Mouse (Mus musculus) intestine, embryonic 15.5 days (tissue): ENCODE results near the gene Ccnt1. TPM values are rescaled to one million over a fixed set of nuclear protein-coding genes. Genes with fewer than 3 reads are reported as not detected.

Source experiments
- ATAC-seq: fragments of 200-750 bp; cut with Nextera tagmentation; 2 replicates; pipeline ENCODE4 v1.8.0; 2017; ENCODE audit warnings: moderate TSS enrichment, moderate library complexity
- H3K27ac ChIP-seq: fragments of 300-500 bp; sonication (generic); 2 replicates; pipeline ENCODE4 v1.5.1; 2015; ENCODE audit warnings: mild to moderate bottlenecking, inconsistent platforms
- H3K27me3 ChIP-seq: fragments of 300-500 bp; sonication (generic); replicated peaks from 2 replicates; pipeline ENCODE4 v1.6.1; 2015; ENCODE audit warnings: inconsistent platforms
- H3K36me3 ChIP-seq: fragments of 300-500 bp; sonication (generic); 2 replicates; pipeline ENCODE4 v1.6.1; 2015; ENCODE audit warnings: inconsistent platforms
- H3K4me1 ChIP-seq: fragments of 300-500 bp; sonication (generic); replicated peaks from 2 replicates; pipeline ENCODE4 v1.6.1; 2015; ENCODE audit warnings: inconsistent platforms
- H3K4me2 ChIP-seq: fragments of 300-500 bp; sonication (generic); replicated peaks from 2 replicates; pipeline ENCODE4 v1.6.1; 2015; ENCODE audit warnings: mild to moderate bottlenecking, inconsistent platforms
- H3K4me3 ChIP-seq: fragments of 300-500 bp; sonication (generic); replicated peaks from 2 replicates; pipeline ENCODE4 v1.5.1; 2015; ENCODE audit warnings: inconsistent platforms
- H3K9ac ChIP-seq: fragments of 300-500 bp; sonication (generic); 2 replicates; pipeline ENCODE4 v1.6.1; 2015; ENCODE audit warnings: inconsistent platforms
- H3K9me3 ChIP-seq: fragments of 300-500 bp; sonication (generic); 2 replicates; pipeline ENCODE4 v1.6.1; 2016; ENCODE audit warnings: inconsistent platforms
- WGBS: fragments of 180-500 bp; shearing (Covaris S2); methylation state at CpG from one replicate; pipeline ENCODE4 v1.1.7; 2015; 5-methylcytosine and 5-hydroxymethylcytosine counted together
- polyA plus RNA-seq: library from polyadenylated mRNA; unstranded; fragments of >200 nt; fragmentation: Nextera tagmentation; extraction: Ambion mirVana; gene quantifications from 2 replicates; pipeline ENCODE4 v1.2.1, GENCODE M21; 2015

Gene Ccnt1
- polyA plus RNA-seq: 42.4 and 44.9 TPM in 2 replicates

GRCm38 (mm10) chr15:98570873-98571538 lies at the start of gene Ccnt1, which contains the start of gene 4930415O20Rik:
Ccnt1 (minus strand) TSS chr15:98570923.
4930415O20Rik (plus strand) TSS chr15:98571004.
- peaks cover 9% of the 10 kb centered on the region for H3K4me1 ChIP-seq
- no peak within 1 kb of the TSS for H3K4me2 ChIP-seq
- no peak within 1 kb of the TSS for H3K27ac ChIP-seq
- no peak within 1 kb of the TSS for H3K4me3 ChIP-seq
- H3K9me3 ChIP-seq: no peaks in the 10 kb centered on the region
- no peaks in the 10 kb centered on the region for H3K27me3 ChIP-seq
- H3K9ac ChIP-seq: no peak within 1 kb of the TSS
- H3K36me3 ChIP-seq: no peaks in the 10 kb centered on the region
- ATAC-seq: no peak
- 81% methylated on average over 10 of the region's 10 CpGs for WGBS

- no peaks in the 10 kb centered on the region for H3K36me3 ChIP-seq
- H3K9ac ChIP-seq: no peak overlapping the region
- peaks cover 14% of the 10 kb centered on the region for H3K4me1 ChIP-seq
- peak; percentile 37 for ATAC-seq
- H3K4me2 ChIP-seq: peak overlapping the region; percentile 48
- under 1% methylated on average over 12 of the region's 12 CpGs for WGBS
- H3K27me3 ChIP-seq: no peaks in the 10 kb centered on the region
- H3K9me3 ChIP-seq: no peaks in the 10 kb centered on the region
- peak overlapping the region; percentile 10; the same call in 1 of the 2 replicates for H3K4me3 ChIP-seq
- H3K27ac ChIP-seq: peak overlapping the region; percentile 41; the same call in 1 of the 2 replicates
These were observed 46.4 kb upstream of the Ccnt1 start for GRCm38 (mm10) chr15:98617176-98617537.

- H3K4me3 ChIP-seq: peak overlapping the region; percentile 10
- ATAC-seq: peak; percentile 89
- no peak overlapping the region for H3K9ac ChIP-seq
- H3K4me2 ChIP-seq: peak overlapping the region; percentile 48
- H3K27ac ChIP-seq: peak overlapping the region; percentile 68
- WGBS: 33% methylated on average over 20 of the region's 20 CpGs
- H3K9me3 ChIP-seq: no peaks in the 10 kb centered on the region
- H3K27me3 ChIP-seq: no peaks in the 10 kb centered on the region
- H3K4me1 ChIP-seq: peaks cover 14% of the 10 kb centered on the region
- no peaks in the 10 kb centered on the region for H3K36me3 ChIP-seq
These were observed 45.8 kb upstream of the Ccnt1 start for GRCm38 (mm10) chr15:98616362-98617175.

- Histone ChIP-seq H3K9me3 (no peaks in the 10 kb centered on the region), H3K4me1 (peaks cover 14% of the 10 kb centered on the region), H3K27me3 (no peaks in the 10 kb centered on the region), H3K27ac (no peak overlapping the region), H3K36me3 (no peaks in the 10 kb centered on the region), H3K9ac (no peak overlapping the region), H3K4me3 (no peak overlapping the region), H3K4me2 (peak overlapping the region; percentile 48)
- WGBS: 72% methylated on average over 6 of the region's 6 CpGs
- no peak for ATAC-seq
These were observed 45.0 kb upstream of the Ccnt1 start for GRCm38 (mm10) chr15:98615751-98616150.

GRCm38 (mm10) chr15:98614971-98615370 lies 44.2 kb upstream of the Ccnt1 start:
- H3K27me3 ChIP-seq: no peaks in the 10 kb centered on the region
- H3K36me3 ChIP-seq: no peaks in the 10 kb centered on the region
- no peaks in the 10 kb centered on the region for H3K9me3 ChIP-seq
- 50% methylated on average over 6 of the region's 6 CpGs for WGBS
- ATAC-seq: peak; percentile 57
- peak overlapping the region; percentile 77 for H3K27ac ChIP-seq
- no peak overlapping the region for H3K9ac ChIP-seq
- H3K4me1 ChIP-seq: peaks cover 16% of the 10 kb centered on the region
- peak overlapping the region; percentile 48 for H3K4me2 ChIP-seq
- H3K4me3 ChIP-seq: no peak overlapping the region

GRCm38 (mm10) chr15:98614551-98614950 lies 43.8 kb upstream of the Ccnt1 start:
- H3K27me3 ChIP-seq: no peaks in the 10 kb centered on the region
- WGBS: 41% methylated on average over 9 of the region's 9 CpGs
- H3K27ac ChIP-seq: peak overlapping the region; percentile 77
- H3K9ac ChIP-seq: peak overlapping the region; percentile 33
- H3K9me3 ChIP-seq: no peaks in the 10 kb centered on the region
- H3K4me2 ChIP-seq: peak overlapping the region; percentile 48
- no peak for ATAC-seq
- no peaks in the 10 kb centered on the region for H3K36me3 ChIP-seq
- peaks cover 16% of the 10 kb centered on the region for H3K4me1 ChIP-seq
- no peak overlapping the region for H3K4me3 ChIP-seq

GRCm38 (mm10) chr15:98612229-98612628 lies 41.5 kb upstream of the Ccnt1 start:
- ATAC-seq: no peak
- Histone ChIP-seq H3K4me1 (peaks cover 24% of the 10 kb centered on the region), H3K36me3 (no peaks in the 10 kb centered on the region), H3K9me3 (no peaks in the 10 kb centered on the region), H3K27me3 (no peaks in the 10 kb centered on the region), H3K27ac (no peak overlapping the region), H3K4me3 (no peak overlapping the region), H3K9ac (no peak overlapping the region), H3K4me2 (no peak overlapping the region)
- 94% methylated on average over 3 of the region's 3 CpGs for WGBS

GRCm38 (mm10) chr15:98610131-98610633 lies 39.5 kb upstream of the Ccnt1 start:
- peak; percentile 25 for ATAC-seq
- WGBS: 4% methylated on average over 12 of the region's 12 CpGs

GRCm38 (mm10) chr15:98609331-98610130 lies 38.8 kb upstream of the Ccnt1 start, which contains the start of gene Adcy6:
Adcy6 (minus strand) TSS chr15:98610076.
- H3K4me1 ChIP-seq: peaks cover 31% of the 10 kb centered on the region
- peak; percentile 83 for ATAC-seq
- peak within 1 kb of the TSS; percentile 91 for H3K9ac ChIP-seq
- peak within 1 kb of the TSS; percentile 90 for H3K4me2 ChIP-seq
- H3K27ac ChIP-seq: peak within 1 kb of the TSS; percentile 95
- H3K36me3 ChIP-seq: peaks cover under 1% of the 10 kb centered on the region; the same call in 1 of the 2 replicates
- H3K4me3 ChIP-seq: peak within 1 kb of the TSS; percentile 79
- no peaks in the 10 kb centered on the region for H3K27me3 ChIP-seq
- H3K9me3 ChIP-seq: no peaks in the 10 kb centered on the region
- WGBS: under 1% methylated on average over 71 of the region's 75 CpGs

More at GRCm38 (mm10) chr15:98610131-98610633, 39.5 kb upstream of the Ccnt1 start:
- H3K9ac ChIP-seq: peak overlapping the region; percentile 91
- no peaks in the 10 kb centered on the region for H3K27me3 ChIP-seq
- no peaks in the 10 kb centered on the region for H3K36me3 ChIP-seq
- H3K27ac ChIP-seq: peak overlapping the region; percentile 95
- no peaks in the 10 kb centered on the region for H3K9me3 ChIP-seq
- H3K4me1 ChIP-seq: peaks cover 35% of the 10 kb centered on the region
- peak overlapping the region; percentile 79 for H3K4me3 ChIP-seq
- peak overlapping the region; percentile 90 for H3K4me2 ChIP-seq

GRCm38 (mm10) chr15:98608784-98609250 lies 38.1 kb upstream of the Ccnt1 start:
- peak; percentile 44 for ATAC-seq
- peak overlapping the region; percentile 90 for H3K4me2 ChIP-seq
- H3K36me3 ChIP-seq: peaks cover 8% of the 10 kb centered on the region
- peaks cover 33% of the 10 kb centered on the region for H3K4me1 ChIP-seq
- no peaks in the 10 kb centered on the region for H3K27me3 ChIP-seq
- H3K27ac ChIP-seq: peak overlapping the region; percentile 95
- peak overlapping the region; percentile 79 for H3K4me3 ChIP-seq
- peak overlapping the region; percentile 91 for H3K9ac ChIP-seq
- H3K9me3 ChIP-seq: no peaks in the 10 kb centered on the region
- WGBS: 2% methylated on average over 12 of the region's 26 CpGs

- peak overlapping the region; percentile 79 for H3K4me3 ChIP-seq
- 12% methylated on average over 10 of the region's 10 CpGs for WGBS
- H3K36me3 ChIP-seq: peaks cover 11% of the 10 kb centered on the region
- ATAC-seq: no peak
- peak overlapping the region; percentile 90 for H3K4me2 ChIP-seq
- no peaks in the 10 kb centered on the region for H3K27me3 ChIP-seq
- H3K9ac ChIP-seq: peak overlapping the region; percentile 91
- H3K9me3 ChIP-seq: no peaks in the 10 kb centered on the region
- peak overlapping the region; percentile 95 for H3K27ac ChIP-seq
- peaks cover 39% of the 10 kb centered on the region for H3K4me1 ChIP-seq
These were observed 37.5 kb upstream of the Ccnt1 start for GRCm38 (mm10) chr15:98608058-98608783.
